Mouse (Mus musculus) kidney, postnatal 14 days (tissue): ENCODE results near the gene Snap91.

Source experiments
- DNase-seq: peaks from one replicate; pipeline ENCODE4 v3.0.0; 2022; ENCODE audit warnings: mixed read lengths

Gene Snap91

GRCm38 (mm10) chr9:86880113-86880972 is at the start of gene Snap91:
Gene Snap91, minus strand, starts transcription at chr9:86880654.
- peak; percentile 37 for DNase-seq

DNA sequence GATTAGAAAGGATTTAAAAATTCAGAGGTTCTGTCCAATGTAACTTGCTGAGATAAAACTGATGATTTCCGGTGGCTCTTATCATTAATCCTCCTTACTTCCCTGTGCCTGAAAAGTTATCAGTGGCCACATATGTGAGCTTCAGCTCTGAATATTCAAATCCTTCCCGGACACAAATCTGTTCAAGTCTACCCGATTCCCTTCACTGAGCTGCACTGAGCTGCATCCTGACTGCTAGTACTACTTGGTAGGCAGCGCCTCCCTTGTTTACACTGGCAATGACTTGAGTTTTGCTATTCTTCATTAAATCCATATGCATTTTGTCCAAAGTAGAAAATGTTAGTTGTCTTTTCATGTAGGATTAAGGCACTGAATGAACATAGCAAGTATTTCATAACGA is 46.1 kb upstream of the Snap91 start:
- DNase-seq: no peak

- no peak for DNase-seq
These were observed 45.2 kb upstream of the Snap91 start for GRCm38 (mm10) chr9:86925688-86926087.

DNA sequence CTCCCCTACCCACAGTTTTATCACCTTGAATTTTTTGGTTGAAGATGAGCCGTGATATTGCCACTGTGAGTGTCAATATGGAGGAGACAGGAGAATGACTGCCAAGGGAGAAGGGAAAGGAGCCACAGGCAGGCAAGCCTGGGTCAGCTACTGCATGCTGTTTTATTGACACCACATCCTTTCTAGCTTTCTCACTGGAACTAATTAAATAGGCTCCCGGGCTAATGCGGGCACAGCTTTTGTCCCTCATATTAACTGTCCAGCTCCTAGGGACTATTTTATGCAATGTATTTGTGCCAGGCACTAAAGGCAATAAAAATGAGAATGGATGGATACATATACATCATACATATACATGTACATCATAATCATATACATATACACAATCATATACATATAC is 42.0 kb upstream of the Snap91 start:
- DNase-seq: no peak

DNA sequence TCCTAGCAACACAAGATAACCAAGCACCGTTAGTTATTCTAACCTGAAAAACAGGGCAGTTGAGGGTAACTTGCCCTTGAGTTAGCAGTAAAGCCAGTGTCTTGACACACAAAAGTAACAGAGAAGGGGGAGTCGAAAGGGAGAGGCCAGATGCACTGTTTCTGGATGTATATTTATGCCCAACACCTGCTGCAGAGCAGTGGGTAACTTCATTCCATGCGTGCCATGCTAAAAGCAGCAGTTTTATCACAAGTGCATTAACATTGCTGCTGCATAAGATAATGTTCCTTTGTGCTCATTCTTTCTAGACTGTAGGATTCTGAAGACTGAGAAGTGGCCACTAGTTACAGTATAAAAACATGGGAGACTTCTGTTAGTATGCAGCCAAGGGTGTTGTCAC is 36.1 kb upstream of the Snap91 start:
- no peak for DNase-seq

DNA sequence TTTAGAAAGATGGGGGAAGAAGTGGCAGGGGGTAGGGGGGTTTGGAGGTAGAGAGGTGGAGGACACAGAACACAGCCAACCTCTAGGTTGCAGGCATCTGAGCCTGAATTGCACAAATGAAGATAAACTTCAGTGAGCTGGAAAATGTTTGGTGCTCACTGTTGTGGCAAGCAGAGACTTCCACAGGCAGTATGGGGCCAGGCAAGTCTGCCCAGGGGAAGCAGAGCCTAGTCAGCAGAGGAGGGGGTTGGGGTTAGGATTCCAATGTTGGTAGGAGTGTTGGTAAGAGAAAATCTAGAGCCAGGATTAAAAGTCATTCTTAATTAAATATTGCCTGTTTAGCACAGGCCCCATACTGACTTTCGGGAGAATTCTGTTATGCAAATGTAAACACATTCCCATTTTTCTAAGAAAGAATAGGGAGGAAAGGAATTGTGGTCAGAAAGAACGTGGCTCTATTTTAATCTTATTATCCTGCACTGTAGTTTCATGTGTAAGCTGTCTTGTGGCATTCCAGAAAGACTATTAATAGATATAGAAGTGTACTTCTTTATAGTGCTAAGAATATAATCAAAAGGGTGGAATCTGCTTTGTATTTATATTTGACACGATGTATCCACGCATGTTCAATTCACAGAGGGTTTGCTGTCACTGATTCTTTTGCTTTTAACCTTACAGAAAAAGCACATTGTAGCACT is 19.2 kb upstream of the Snap91 start:
- DNase-seq: no peak

DNA sequence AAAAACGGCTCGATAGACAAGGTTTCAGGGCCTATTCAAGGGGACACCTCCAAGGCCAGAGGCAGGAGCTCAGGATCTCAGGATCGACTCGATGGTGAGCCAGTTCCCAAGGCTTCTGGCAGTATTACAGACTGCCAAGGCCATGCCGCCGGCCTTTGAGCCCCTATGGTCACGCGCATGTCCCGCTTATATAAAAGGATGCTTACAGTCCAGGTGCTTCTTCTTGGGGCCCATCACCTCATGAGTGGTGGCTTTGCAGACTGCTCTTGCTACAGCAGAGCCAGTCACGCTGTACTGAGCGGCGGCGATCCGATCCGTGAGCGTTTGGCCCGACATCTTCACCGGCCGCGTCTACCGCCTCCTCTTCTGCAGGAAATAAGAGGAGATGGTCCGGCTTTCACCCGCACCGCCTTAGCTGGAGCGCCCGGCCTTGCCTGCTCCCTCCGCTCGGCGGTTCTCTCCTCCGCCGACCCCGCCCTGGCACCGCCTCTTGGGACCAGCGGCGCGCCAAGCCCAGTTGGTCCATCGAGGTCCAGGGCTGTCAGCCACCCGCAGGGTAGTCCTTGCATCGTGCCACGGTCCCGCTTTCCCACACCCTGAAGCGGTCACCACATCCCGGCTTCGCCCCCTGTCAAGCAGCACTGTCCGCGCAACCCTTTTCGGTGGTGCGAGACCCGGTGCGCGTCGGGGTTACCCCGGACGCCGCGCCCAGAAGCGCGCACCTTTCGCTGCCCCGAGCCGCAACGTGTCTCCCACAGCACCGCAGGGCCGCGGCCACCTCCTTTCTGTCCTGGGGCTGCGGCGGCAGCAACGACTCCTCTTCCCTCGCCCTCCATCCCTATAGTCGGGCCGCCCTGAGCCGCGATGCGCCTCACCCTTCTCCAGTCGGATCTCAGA is 990 bp downstream of the Snap91 start:
- peak; percentile 19 for DNase-seq

DNA sequence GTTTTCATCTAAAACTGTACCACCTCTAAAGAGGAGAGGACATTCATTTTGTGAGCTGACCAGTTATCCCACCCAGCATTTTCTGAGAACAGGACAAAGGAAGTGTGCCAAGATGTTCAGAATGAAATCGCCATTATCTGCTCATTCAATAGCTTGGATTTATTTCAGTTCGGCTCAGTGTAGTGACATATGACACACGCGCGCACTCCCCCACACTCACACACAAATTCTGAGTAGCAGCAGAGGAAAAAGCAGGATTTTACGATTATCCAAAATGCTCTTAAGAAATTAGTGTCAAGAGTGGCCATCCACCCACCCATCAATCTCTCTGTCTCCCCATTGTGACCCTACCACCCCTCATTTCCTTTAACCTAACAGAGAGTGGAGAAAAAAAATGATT is 1.7 kb downstream of the Snap91 start:
- no peak for DNase-seq

- DNase-seq: no peak
These were observed 6.8 kb downstream of the Snap91 start for GRCm38 (mm10) chr9:86873681-86874080.

DNA sequence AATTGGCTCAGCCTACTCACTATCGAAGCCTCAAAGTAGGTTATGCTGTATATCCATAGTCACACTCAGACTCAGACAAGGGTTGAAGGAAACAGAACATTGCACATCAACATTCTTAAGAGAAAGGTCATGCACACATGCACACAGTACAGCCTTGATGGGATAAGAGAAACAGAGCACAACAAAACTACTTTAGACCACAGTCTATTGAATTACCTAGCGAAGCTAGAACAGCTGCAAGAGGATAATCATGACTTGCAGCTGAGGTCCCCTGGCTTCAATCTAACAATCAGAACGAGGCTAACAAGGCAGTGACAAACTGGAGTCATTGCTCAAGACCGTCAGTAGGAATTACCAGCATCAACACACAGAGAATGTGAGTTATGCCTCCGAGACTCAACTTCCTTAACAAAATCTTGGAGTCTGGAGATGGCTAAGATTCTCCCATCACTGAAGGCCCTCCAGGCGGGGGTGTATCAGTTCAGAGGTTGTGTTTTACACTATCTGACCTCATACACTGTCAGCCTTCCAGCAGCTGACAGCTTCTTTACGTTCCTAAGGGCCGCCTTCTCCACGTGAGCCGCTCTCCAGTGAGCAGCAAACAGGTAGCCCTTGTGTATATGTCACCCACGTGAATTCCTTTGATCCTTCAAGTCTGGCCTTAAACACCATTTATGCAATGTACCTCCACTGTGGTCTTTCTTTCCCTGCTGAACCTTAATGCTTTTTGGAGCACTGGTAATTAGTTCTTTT is 10.7 kb downstream of the Snap91 start:
- no peak for DNase-seq

GRCm38 (mm10) chr9:86858101-86858500 is 22.4 kb downstream of the Snap91 start:
- DNase-seq: no peak

DNA sequence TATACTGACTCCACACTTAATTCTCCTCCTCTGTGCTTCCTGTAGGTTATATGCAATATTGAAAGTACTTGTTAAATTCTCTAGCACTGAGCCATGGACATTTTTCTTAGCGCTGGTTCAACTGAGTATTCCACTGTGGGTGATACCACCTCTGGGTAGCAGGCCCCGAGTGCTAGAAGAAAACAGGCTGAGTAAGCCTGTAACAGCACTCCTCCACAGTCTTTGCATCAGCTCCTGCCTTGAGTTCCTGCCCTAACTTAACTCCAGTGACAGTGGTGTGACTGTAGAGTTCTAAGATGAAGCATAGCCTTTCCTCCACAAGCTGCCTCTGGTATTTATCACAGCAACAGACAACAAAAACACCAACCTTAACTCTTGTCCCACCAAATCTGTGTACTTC is 22.8 kb downstream of the Snap91 start:
- DNase-seq: no peak

- no peak for DNase-seq
These were observed 27.6 kb downstream of the Snap91 start for GRCm38 (mm10) chr9:86852861-86853260.

- DNase-seq: no peak
These were observed 28.8 kb downstream of the Snap91 start for GRCm38 (mm10) chr9:86851689-86852088.

DNA sequence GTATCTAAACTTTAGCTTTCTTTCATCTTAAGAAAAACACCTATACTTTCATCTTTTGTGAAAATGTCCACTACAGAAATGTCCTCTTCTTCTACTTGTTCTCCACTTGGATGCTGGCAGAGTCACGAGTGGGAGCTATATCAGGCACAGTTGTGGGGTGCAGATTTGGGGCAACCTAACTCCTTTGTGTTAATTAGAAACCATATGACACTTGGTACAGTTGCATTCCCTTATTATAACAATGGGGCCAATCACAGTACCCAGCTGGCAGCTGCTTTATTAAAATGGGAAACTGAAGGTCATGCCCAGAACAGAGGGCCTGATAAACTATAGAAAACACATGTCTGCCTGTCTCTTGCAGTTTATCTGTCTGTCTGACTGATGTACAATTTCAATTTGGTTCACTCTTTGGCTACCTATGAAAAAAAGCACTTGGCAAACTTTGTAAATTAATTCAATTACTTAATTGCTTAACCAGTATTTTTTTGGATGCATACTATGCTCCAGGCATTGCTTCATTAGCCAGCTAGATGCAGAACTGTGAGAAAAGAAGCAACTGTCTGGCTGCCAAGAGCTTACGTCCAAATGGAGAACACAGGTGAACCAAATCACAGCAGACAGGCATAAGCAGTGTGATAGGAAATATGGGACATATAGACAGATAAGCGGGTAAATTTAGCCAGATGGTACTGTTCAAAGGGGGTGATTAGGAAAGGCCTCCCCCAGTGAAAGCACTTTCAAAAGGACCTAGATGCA is 29.8 kb downstream of the Snap91 start:
- DNase-seq: no peak

DNA sequence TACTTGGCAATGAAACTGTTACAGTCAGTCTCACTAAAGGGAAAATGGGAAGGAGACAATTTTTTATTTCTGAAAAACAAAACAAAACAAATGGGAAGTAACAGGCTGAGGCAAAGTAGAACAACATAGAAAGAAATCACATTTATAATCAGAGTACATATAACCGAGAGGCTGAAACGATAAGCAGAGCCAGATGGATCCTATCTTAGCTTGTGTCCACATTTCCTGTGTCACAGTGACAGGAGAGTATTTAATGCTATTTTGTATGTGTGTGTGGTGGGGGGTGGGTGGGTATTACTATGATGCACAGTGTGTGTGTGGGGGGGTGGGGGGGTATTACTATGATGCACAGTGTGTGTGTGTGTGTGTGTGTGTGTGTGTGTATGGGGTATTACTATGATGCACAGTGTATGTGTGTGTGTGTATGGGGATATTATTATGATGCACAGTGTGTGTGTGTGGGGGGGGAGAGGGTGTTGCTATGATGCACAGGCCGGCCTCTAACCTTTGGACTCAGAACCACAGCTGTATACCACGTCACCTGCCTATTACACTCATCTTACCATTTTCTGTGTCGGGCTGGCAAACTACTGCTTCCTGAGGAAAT is 36.6 kb downstream of the Snap91 start:
- DNase-seq: no peak

DNA sequence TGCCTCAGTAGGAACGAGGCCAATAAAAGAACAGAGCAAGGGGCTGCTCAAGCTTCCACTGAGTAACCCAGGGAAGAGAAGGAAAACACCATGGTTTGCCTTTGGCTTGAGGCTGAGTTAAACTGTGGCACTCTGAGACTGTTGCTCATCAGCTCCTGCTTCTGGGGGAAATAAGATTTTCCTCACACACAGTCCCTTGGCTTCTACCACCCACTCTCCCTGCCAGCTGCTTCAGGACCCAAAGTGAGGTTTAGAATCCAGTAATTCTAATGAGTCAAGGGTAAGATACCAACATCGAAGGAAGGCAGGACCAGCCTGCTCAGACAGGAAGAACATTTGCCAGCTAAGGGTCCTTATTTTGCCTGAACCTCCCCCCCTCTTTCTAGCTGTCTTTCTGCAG is 50.7 kb downstream of the Snap91 start:
- no peak for DNase-seq

DNA sequence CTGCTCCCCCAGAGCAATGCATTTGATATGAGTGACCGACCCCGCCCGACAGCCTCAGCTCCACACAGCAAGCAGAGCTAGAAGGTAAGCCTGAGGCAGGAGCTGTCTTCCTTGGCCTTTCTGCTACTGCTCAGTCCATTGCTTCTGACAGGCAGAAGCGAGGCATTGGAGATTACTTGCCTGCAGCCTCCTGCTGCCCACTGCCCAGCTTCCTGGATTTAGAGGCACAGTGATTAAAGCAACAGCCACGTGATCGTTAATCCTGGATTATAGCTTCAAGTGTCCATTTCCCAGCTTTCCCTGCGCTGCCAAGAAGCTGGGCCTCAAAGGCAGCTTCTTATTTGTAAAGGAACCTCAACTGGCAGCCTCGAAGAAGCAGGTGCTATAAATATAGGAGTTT is 51.4 kb downstream of the Snap91 start:
- DNase-seq: no peak

DNA sequence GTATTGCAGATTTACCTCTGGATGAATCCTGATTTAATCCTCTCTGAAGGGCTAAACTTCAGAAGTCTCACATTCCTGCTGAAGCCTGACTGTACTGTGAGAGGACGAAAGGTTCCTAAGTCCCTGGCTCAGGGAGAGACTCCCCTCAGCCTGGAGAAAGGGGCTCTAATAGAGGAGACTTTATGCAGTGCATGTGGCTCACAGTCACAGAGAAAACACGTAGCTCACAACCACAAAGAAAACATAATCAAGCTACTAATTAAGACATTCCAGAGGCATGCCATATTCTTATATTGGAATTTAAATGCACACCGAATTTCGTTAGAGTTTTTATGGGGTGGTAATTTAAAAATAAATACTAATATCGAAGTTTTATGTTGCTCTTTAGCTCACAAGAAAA is 61.1 kb downstream of the Snap91 start:
- DNase-seq: no peak

DNA sequence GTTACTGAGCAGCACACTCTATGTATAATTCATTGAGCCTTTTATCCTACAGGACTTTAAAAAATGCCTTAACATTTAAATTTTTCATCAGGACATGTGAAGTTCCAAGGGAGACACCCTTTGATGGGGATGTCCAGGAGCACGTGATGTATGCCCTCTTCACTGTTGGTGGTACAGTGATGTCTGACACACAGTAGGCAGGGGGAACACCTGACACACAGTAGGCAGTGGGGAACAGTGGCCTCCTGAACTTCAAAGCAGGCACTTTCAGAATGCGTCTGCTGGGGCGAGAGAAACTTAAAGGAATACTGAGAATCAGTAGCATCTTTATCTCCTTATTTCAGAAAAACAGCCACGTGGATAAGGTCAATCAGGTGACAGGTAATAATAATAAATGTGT is 62.8 kb downstream of the Snap91 start:
- DNase-seq: no peak

DNA sequence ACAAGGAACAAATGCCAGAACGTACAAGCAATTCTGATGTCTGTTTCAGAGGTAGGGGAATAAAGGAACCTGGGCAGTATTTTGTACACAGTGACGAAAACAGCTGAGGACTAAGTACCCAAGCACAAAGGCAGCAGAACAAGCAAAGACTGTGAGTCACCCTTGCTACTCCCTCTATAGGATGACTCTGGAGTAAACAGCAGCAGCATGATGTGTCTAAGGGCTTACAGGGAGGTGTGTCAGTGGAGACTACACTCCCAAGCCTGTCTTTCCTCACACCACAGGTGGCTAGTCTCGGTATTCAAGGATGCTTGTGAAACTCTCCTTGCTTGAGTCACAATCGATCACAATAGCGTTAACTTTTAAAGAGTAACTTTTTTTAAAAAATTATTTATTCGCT is 66.1 kb downstream of the Snap91 start:
- DNase-seq: no peak
